Mouse (Mus musculus): Measurements from ENCODE around the gene Tube1.

Gene Tube1

GRCm38 (mm10) chr10:39133462-39134310 lies at the start of gene Tube1, which contains the start of gene Fam229b:
TSS of gene Tube1 (plus strand) at chr10:39133976.
TSS of gene Fam229b (minus strand) at chr10:39133914.
- DNase-seq = peak; percentile 91

DNA sequence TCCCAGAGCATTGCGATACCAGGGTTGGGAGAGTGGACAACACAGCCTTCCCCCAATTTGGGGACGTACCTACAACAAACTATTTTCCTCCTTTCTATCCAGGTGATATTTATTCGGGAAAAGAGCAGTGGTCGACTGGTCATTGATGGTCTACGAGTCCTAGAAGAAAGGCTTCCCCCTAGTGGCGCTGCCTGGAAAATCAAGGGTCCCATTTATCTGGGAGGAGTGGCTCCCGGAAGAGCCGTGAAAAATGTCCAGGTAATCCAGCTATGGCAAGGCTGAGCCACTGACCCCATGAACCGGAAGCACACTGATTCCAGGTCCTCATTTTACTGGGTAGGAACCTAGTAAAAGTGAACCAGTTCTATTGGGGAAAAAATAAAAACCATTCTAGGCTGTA lies 36.8 kb upstream of the Tube1 start:
- DNase-seq = peak; percentile 23

DNA sequence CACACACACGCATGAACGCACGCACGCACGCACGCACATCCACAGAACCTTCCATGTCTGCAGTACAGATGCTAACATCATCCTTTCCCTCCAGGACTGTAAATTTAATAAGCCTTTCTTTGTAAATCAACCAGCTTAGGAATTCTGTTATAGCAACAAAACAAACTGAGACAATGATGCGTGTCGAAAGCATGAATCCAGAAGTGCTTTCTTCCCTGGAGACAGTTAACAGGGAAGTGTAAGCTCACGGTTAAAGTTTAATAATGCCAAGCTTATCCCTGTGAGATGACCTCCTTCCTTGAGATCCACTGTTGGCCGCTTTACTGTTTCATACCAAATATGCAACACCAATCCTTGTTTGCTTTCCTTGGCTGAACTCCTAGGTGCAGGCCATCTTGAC lies 35.0 kb upstream of the Tube1 start:
- no peak for DNase-seq

DNA sequence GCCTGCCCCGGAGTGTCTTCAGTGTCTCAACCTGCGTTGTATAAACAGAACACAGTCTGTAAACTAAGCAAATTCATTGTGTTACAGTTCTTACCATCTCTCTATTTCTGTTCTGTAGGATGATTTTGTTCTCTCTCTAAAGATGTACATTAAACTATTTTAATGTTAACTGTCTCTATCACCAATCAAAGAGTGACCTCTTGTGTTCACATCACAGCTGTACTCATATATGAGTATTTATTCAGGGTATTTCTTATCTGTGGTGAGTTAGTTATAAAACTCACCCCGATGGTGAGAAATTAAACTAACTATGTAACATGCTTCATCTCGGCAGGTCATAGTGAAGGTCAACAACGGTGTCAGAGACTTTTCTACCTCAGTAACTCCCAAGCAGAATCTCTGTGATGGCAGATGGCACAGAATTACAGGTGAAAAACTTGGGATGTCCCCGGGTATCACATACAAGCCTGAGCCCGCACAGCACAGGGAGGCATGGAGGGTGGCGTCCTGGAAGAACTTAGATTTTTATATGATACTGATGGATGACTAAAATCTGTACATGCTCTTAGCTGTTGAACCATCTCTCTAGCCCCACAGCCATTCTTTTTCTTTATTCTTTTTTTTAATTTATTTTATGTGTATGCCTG lies 28.9 kb upstream of the Tube1 start:
- DNase-seq = no peak

GRCm38 (mm10) chr10:39106413-39106812 lies 27.4 kb upstream of the Tube1 start:
- DNase-seq = no peak

DNA sequence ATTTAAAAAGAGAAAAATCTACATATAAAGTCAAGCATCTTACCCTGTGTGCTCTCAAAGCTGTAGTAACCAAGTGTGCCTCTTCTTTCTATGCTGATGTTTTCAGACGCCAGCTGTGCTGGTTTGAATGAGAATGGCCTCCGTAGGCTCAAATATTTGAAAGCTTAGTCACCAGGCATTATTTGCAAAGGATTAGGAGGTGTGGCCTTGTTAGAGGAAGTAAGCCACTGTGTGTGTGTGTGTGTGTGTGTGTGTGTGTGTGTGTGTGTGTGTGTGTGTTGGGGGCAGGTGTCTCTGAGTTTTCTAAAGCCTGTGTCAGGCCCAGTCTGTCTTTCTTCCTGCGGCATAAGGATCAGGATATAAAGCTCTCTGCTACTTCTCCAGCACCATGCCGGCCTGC lies 26.8 kb upstream of the Tube1 start:
- DNase-seq = no peak

DNA sequence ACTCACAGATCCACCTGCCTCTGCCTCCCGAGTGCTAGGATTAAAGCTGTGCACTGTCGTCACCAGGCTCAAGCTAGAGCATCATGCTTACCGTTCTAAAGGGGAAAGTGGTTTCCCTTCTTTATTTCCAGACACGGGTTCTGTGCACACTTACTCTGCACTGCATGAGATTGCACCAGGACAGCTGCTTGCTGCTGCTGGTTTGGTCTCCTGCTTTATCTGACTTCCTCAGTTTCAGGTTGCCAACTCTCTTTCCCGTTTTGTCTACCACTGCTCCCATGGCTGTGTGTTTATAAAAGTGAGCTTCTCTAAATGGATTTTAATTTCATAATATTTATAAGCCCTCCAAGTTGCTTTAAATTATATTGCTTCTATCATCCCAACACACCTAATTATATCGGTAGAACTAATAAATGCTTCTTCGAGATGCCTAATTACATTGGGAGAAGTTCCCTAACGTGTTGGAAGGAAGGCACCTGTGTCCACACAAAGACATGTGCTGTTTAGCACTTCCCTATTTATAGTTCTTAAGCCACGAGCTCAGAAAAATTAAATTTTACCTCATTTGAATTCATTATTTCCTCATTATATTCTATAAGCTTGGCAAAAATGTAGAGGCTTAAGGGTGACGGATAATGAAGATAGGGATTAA lies 24.8 kb upstream of the Tube1 start:
- DNase-seq = no peak

DNA sequence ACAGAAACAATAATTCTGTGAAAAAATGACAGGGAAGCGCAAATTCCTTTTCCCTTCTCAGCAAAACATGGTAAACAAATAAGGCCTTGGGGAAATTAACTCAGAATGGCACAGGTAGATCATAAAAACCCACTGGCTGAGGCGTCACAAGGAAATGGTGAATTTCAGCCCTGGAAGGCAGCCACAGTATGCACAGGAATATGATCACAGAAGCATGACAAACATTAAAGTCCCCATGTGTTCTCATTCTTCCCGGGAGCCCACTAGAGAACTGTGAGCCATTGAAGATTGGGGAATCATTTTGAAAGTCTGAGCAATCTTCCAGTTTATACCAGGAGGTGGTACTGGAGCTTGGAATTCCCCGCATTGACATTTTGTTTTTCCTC lies 24.3 kb upstream of the Tube1 start:
- DNase-seq = no peak

DNA sequence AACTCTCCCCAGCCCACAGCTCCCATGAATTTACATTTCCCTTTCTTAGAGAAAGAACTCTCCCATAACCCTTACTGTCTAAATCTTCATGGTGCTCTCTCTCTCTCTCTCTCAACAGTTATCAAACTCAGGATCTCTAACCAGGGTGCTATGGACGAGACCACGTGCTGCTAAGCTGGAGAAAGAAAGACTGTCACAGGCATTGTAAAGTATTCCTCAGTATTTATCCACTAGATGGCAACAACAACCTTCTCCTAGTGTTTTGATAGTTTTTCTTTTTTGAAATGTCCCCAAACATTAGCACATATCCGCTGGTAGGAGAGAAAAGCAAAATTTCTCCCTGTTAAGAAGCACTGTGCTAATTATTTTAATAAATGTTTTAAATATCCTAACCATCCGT lies 12.4 kb upstream of the Tube1 start:
- DNase-seq = no peak

- DNase-seq = peak; percentile 61
Measured at GRCm38 (mm10) chr10:39137766-39138165, 4.0 kb downstream of the Tube1 start.

DNA sequence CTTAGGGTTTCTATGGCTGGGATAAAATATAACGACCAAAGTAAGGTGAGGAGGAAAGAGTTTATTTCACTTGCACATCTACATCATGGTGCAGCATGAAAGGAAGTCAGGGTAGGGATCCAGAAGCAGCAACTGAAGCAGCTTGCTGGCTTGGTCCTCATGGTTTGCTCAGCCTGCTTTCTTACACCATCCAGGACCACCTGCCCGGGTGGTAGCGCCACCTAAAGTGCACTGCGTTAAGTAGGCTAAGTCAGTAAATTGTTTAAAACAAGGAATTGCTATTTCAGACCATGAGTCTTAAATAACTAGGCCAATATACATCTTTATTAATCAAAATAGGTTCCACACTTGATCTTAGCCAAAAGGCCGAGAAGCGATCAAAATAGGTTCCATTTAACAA lies 5.0 kb downstream of the Tube1 start:
- DNase-seq = peak; percentile 72

DNA sequence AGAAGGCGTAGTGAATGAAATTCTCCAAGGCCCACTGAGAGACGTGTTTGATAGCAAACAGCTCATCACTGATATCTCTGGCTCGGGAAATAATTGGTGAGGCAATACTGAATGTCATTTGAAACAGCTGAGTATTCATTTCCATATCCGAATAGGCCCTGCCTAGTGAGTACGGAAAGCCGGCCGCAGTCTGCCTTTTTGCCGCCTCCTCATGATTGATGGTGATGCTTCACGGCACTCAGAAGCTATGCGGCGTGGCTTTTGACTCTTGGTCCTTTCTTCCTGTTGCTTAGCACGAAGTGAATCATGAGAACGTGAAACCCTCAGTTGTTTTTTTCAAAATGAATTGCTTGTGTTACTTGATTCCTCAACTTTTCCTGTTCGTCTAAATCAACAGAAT lies 7.1 kb downstream of the Tube1 start:
- DNase-seq = no peak

DNA sequence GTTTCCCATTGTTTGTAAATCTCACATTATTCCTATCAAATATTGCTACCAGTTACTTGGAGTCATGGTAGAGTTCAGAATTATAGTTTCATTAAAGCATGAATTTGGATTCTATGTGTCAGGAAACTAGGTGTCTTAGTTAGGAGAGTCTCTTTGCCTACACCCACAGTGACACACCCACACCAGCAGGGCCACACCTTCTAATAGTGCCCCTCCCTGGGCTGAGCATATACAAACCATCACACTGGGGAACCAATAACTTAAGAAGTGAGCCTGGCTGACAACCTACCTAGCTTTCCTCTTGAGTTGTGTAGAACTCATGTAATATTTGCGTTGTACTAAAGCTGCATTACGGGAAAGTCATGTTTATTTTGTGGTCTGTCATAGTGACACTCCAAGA lies 7.6 kb downstream of the Tube1 start:
- no peak for DNase-seq

DNA sequence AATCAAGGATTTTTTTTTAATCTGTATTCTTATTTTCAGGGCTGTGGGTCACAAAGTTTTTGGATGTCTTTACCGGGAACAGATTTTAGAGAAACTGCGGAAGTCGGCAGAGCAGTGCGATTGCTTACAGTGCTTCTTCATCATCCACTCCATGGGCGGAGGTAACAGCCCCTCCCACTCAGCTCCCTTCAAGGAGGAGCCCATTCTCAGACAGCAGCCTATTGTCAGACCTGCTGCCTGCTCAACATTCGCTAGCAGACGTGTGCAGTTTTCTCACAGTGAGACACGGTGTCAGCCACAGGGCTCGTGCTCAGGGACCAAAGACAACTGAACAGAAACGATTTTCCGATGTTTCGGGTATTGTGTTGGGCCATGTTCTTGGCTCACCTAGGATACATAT lies 8.4 kb downstream of the Tube1 start:
- DNase-seq = no peak

DNA sequence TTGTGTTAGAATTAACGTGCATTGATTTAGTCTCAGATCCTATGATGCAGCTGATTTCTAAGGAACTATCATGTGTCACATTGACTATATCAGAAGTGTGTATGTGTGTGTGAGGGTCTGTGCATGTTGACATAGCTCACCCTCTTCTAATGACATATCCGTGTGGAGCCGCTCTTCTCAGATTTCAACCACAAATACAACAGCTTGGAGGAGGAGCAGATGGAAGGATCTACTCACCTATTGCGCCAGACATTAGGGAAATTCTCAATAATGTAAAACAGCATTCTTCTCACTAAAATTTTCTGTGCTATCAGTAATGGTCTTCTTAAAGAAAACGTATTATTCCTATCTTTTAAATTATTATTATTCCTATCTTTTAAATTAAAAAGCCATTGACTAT lies 22.9 kb downstream of the Tube1 start:
- no peak for DNase-seq

DNA sequence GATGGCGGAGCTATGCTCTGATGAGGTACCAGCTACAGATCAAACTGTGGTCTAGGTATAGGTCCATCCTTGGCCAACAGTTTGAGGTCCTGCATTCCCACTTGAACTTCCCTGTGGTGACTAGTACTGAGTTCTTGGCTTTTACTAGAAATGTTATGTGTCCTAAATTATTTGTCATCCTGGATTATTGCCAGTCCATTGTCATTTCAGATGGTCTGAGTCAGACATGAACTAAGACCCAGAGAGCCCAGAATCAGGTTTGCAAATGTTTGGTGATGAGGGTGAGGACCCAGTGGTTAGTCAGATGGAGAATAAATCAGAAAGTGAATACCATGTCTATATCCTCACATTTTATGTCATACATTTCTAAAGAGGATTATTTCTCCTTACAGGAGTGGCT lies 23.5 kb downstream of the Tube1 start:
- DNase-seq = no peak

- DNase-seq = peak; percentile 71
Measured at GRCm38 (mm10) chr10:39158306-39158705, 24.5 kb downstream of the Tube1 start.

GRCm38 (mm10) chr10:39161406-39161805 lies 27.6 kb downstream of the Tube1 start:
- no peak for DNase-seq

DNA sequence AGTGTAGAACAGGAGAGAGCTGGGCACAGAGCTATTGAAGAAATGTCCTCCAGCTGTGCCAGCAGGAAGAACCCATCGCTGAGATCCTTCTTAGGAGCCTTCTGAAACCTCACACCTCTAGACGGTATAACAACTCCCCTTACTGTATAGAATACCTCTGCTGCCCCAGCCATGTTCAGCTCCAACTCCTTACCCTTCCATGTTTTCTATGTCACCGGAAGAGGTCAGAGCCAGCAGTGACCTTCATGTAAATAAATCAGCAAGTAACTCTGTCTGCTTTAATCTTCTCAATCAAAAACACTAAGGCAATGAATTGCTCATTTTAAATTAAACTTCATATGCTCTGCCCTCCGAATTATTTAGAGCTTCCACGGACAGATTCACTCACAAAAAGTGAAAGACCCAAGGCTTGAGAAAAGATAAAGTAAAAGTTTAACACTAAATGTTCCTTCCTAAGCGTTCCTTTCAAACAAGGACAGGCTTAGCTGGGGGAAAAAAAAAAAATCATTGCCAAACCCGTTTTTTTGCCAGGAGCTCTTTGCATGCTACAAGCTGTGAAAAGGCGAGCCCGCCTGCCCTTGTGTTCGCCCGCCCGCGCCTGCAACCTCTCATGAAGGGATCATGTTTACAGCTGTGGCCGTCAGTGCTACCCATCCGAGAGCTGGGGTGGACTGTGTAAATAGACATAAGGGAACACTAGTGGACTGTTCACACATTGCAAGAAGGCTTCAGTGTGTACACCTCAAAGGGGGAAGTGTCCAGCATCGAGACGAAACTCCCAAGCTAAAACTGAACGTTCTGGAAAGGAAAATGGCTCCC lies 29.1 kb downstream of the Tube1 start:
- no peak for DNase-seq

GRCm38 (mm10) chr10:39163694-39164093 lies 29.9 kb downstream of the Tube1 start, which contains the start of gene Ccn6:
TSS of gene Ccn6 (minus strand) at chr10:39163794.
- no peak for DNase-seq

DNA sequence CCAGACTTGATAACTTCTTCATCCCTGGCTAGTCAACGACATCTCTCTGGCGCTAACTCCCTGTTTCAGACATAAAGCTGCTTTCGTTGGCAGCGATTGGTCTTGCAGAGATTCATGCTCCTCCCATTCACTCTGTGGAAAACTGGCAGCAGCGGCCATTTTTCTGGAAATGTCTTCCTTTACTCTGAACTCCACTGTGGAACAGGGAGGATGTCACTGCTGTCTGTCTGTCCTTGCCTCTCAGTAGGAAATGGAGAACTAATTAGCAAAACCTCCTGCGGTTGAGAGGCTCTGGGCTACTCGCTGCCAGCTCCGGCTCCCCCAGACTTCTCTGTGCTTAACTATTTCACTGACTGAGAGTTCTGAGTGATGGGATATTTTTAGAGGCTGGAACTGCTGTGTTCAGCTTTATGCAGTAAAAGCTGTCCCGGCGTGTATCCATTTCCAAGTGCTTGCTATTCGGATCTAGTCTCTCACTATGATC lies 31.9 kb downstream of the Tube1 start:
- DNase-seq = no peak

DNA sequence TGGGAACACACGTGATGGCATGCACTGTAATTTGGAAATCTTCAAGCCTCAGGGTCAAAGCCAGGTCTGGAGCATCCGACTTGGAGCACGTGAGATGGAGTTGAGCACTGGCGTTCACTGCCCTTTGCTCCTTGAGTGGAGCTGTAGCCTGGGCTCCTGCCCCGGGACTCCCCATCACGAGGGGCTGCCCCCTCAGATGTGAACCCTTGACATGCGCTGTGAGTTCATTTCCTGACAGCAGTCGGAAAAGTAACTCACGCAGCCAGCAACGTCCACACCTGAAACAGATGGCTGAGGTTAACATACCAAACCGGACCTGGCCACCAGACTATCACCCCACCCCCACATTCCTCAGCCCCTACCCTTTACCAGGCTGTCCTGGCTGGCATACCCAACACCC lies 33.8 kb downstream of the Tube1 start:
- DNase-seq = no peak

DNA sequence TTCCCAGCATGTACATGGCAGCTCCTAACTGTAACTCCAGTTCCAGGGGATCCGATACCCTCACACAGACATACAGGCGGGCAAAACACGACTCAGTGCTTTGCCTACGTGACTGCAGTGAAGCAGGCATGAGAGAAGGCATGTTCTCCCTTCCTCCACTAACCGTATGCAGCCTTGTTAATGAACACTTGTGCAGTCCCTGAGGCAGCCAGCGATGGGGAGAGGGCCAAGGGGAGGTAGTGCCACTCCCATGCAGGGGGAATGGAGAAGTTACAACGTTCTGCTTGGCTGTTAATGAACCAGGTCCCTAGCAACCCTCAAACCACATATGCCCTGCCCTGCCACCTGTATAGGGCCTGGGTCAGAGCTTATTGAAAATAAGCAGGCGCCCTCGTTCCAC lies 35.9 kb downstream of the Tube1 start:
- no peak for DNase-seq

All from thymus, postnatal 4 days (tissue).